Mouse (Mus musculus) Muller cell, postnatal 12 days (primary cell): Measurements from ENCODE around the gene Notum.

Source experiments
- DNase-seq: peaks from one replicate; pipeline ENCODE4 v3.0.0-alpha.2; 2015; ENCODE audit errors: inconsistent ontology term

Gene Notum

GRCm38 (mm10) chr11:120673594-120674122, 12.7 kb upstream of the Notum start:
- no peak for DNase-seq

- peak; percentile 99 for DNase-seq
Measured at GRCm38 (mm10) chr11:120672687-120673593, 12.0 kb upstream of the Notum start, which contains the start of gene Aspscr1. Aspscr1 (plus strand) TSS chr11:120672973.

GRCm38 (mm10) chr11:120666617-120667016, 5.6 kb upstream of the Notum start:
- DNase-seq = no peak

GRCm38 (mm10) chr11:120665406-120665805, 4.4 kb upstream of the Notum start:
- DNase-seq = no peak

- no peak for DNase-seq
Measured at GRCm38 (mm10) chr11:120663714-120664113, 2.7 kb upstream of the Notum start.

GRCm38 (mm10) chr11:120662759-120663158, 1.8 kb upstream of the Notum start:
- peak; percentile 83 for DNase-seq

- peak; percentile 51 for DNase-seq
Measured at GRCm38 (mm10) chr11:120660301-120661075, 487 bp downstream of the Notum start.

- DNase-seq = no peak
Measured at GRCm38 (mm10) chr11:120659509-120660300, 1.3 kb downstream of the Notum start.

GRCm38 (mm10) chr11:120658876-120659410, 2.0 kb downstream of the Notum start:
- peak; percentile 88 for DNase-seq

GRCm38 (mm10) chr11:120657301-120657700, 3.7 kb downstream of the Notum start:
- no peak for DNase-seq

- no peak for DNase-seq
Measured at GRCm38 (mm10) chr11:120654741-120655140, 6.2 kb downstream of the Notum start.

- DNase-seq = no peak
Measured at GRCm38 (mm10) chr11:120651872-120652271, 9.1 kb downstream of the Notum start.

- DNase-seq = peak; percentile 24
Measured at GRCm38 (mm10) chr11:120648001-120648476, 12.9 kb downstream of the Notum start, which contains the start of gene Myadml2. Myadml2 (minus strand) TSS chr11:120648158.

GRCm38 (mm10) chr11:120647047-120647830, 13.7 kb downstream of the Notum start:
- DNase-seq = no peak

- peak; percentile 96 for DNase-seq
Measured at GRCm38 (mm10) chr11:120643601-120643987, 17.4 kb downstream of the Notum start, which contains the start of gene Pycr1. Pycr1 (minus strand) TSS chr11:120643769.

- no peak for DNase-seq
Measured at GRCm38 (mm10) chr11:120642939-120643600, 17.9 kb downstream of the Notum start.

- no peak for DNase-seq
Measured at GRCm38 (mm10) chr11:120641869-120642268, 19.1 kb downstream of the Notum start.

- no peak for DNase-seq
Measured at GRCm38 (mm10) chr11:120641255-120641654, 19.7 kb downstream of the Notum start.

GRCm38 (mm10) chr11:120634810-120635209, 26.2 kb downstream of the Notum start:
- DNase-seq = no peak
